Mouse (Mus musculus): ENCODE data around the gene 1700020D05Rik.

The 1700020D05Rik gene

DNA sequence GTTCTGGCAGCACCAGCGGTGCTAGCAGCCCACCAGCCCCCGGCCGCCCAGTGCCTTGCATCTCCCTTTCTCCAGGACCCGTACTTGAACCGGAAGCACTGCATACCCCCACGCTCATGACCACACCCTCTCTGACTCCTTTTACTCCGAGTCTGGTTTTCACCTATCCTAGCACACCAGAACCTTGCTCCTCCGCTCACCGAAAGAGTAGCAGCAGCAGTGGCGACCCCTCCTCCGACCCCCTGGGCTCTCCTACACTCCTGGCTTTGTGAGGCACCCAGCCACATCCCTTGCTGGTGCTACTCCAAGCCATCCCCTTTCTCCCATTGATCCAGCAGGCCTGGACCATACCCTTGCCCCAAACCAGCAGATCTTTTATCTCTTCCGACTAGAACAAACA is 48.5 kb downstream of the 1700020D05Rik start:
- DNase-seq (ENCODE audit: low read depth, low spot score): no peak

Data from brain, embryonic 18.5 days (tissue).